Mouse (Mus musculus): ENCODE measurements around the gene Thra. TPM values are rescaled to one million over a fixed set of nuclear protein-coding genes. Genes with fewer than 3 reads are reported as not detected.

The Thra gene
- total RNA-seq, 2 experiments from 2014 or later, result 1,274 to 1,289 TPM

- no peak for DNase-seq
- intact Hi-C loops (cut with DNase I), result no loop called here
Measured at GRCm38 (mm10) chr11:98790631-98791205, 50.3 kb downstream of the Thra start.

GRCm38 (mm10) chr11:98791448-98791847 is 51.0 kb downstream of the Thra start:
- intact Hi-C loops (cut with DNase I), result no loop called here
- no peak for DNase-seq

- intact Hi-C loops (cut with DNase I), result no loop called here
- no peak for DNase-seq
Measured at GRCm38 (mm10) chr11:98792081-98792480, 51.6 kb downstream of the Thra start.

GRCm38 (mm10) chr11:98794469-98795014 is 54.1 kb downstream of the Thra start:
- intact Hi-C loops (cut with DNase I), result no loop called here
- no peak for DNase-seq

GRCm38 (mm10) chr11:98795015-98795713 is 54.7 kb downstream of the Thra start, which contains the start of gene Msl1:
Gene Msl1, plus strand, starts transcription at chr11:98795516.
- peak; percentile 91 for DNase-seq
- intact Hi-C loops (cut with DNase I), result no loop called here

GRCm38 (mm10) chr11:98795714-98796514 is 55.5 kb downstream of the Thra start:
- intact Hi-C loops (cut with DNase I), result no loop called here
- DNase-seq, result peak; percentile 65

GRCm38 (mm10) chr11:98796515-98797216 is 56.2 kb downstream of the Thra start:
- intact Hi-C loops (cut with DNase I), result no loop called here
- peak; percentile 81 for DNase-seq

- DNase-seq, result no peak
Measured at GRCm38 (mm10) chr11:98797306-98797705, 56.9 kb downstream of the Thra start.

GRCm38 (mm10) chr11:98797909-98798308 is 57.5 kb downstream of the Thra start:
- no peak for DNase-seq
- intact Hi-C loops (cut with DNase I), result no loop called here

More at GRCm38 (mm10) chr11:98797306-98797705, 56.9 kb downstream of the Thra start:
- intact Hi-C loops (cut with DNase I), result no loop called here

GRCm38 (mm10) chr11:98804605-98805004 is 64.2 kb downstream of the Thra start, which contains the start of gene Casc3:
Gene Casc3, plus strand, starts transcription at chr11:98804905.
- intact Hi-C loops (cut with DNase I), result no loop called here

GRCm38 (mm10) chr11:98808417-98808816 is 68.0 kb downstream of the Thra start:
- DNase-seq, result no peak
- intact Hi-C loops (cut with DNase I), result no loop called here

More at GRCm38 (mm10) chr11:98804605-98805004, 64.2 kb downstream of the Thra start, which contains the start of gene Casc3:
- no peak for DNase-seq

GRCm38 (mm10) chr11:98809457-98810290 is 69.2 kb downstream of the Thra start:
- intact Hi-C loops (cut with DNase I), result no loop called here
- DNase-seq, result peak; percentile 100

GRCm38 (mm10) chr11:98810686-98811085 is 70.2 kb downstream of the Thra start:
- intact Hi-C loops (cut with DNase I), result no loop called here
- DNase-seq, result no peak

GRCm38 (mm10) chr11:98816706-98817239 is 76.3 kb downstream of the Thra start:
- no peak for DNase-seq
- intact Hi-C loops (cut with DNase I), result no loop called here

Other genes starting within 250 kb of the Thra start
- under 1 TPM; 0.38 to 0.46 TPM for gene Ikzf3, start 194.6 kb upstream of the Thra start, total RNA-seq (2021)
- gene Zpbp2, start 189.5 kb upstream of the Thra start, total RNA-seq (2021), result not detected
- gene Ormdl3, start 153.3 kb upstream of the Thra start, total RNA-seq (2021), result 10 to 100 TPM; 60.7 to 64.9 TPM
- gene Lrrc3c, start 142.3 kb upstream of the Thra start, total RNA-seq (2021), result not detected
- gene Gm12355, start 115.0 kb upstream of the Thra start, total RNA-seq (2021), result 10 to 100 TPM; 24.2 to 26.4 TPM
- not detected for gene Gsdma3, start 114.3 kb upstream of the Thra start, total RNA-seq (2021)
- gene Gsdma2, start 93.9 kb upstream of the Thra start, total RNA-seq (2021), result not detected
- gene Gsdma, start 76.3 kb upstream of the Thra start, total RNA-seq (2021), result not detected
- gene Psmd3, start 58.1 kb upstream of the Thra start, total RNA-seq (2021), result 100 to 1,000 TPM; 131 to 145 TPM
- not detected for gene Csf3, start 39.4 kb upstream of the Thra start, total RNA-seq (2021)
- gene Med24, start 11.2 kb upstream of the Thra start, total RNA-seq (2021), result 10 to 100 TPM; 96.8 to 99.4 TPM
- 10 to 100 TPM; 31.9 TPM for gene Nr1d1, start 34.7 kb downstream of the Thra start, total RNA-seq (2021)
- 100 to 1,000 TPM; 163 to 166 TPM for gene Msl1, start 54.9 kb downstream of the Thra start, total RNA-seq (2021)
- gene Casc3, start 64.3 kb downstream of the Thra start, total RNA-seq (2021), result 10 to 100 TPM; 61.0 to 67.1 TPM
- 10 to 100 TPM; 87.3 to 91.8 TPM for gene Rapgefl1, start 96.1 kb downstream of the Thra start, total RNA-seq (2021)
- 10 to 100 TPM; 22.1 to 24.3 TPM for gene Wipf2, start 123.0 kb downstream of the Thra start, total RNA-seq (2021)
- gene Cdc6, start 167.2 kb downstream of the Thra start, total RNA-seq (2021), result 1 to 10 TPM; 1.4 to 1.8 TPM
- gene Rara, start 187.2 kb downstream of the Thra start, total RNA-seq (2021), result 10 to 100 TPM; 20.3 to 21.5 TPM
- 1 to 10 TPM; 2.2 to 3.4 TPM for gene Gjd3, start 242.4 kb downstream of the Thra start, total RNA-seq (2021)

All from left cerebral cortex, postnatal 4 days (tissue).